Mouse (Mus musculus) cerebellum, adult 11-12 months (tissue): ENCODE measurements at regions not wholly inside any gene's neighbourhood (a gene's known extent, or its start where the extent isn't known, plus 50 kb on each side); places are given as distances from the start of the nearest gene placed in this dataset.
A peak's percentile ranks its signal among the peaks of the same experiment; 100 is the strongest.

Source experiments
- DNase-seq: peaks from one replicate; pipeline ENCODE4 v3.0.0; 2022

GRCm38 (mm10) chr13:43919781-43920420 lies 135.3 kb downstream of the Cd83 start:
- DNase-seq: no peak

- no peak for DNase-seq
These were observed 145.8 kb downstream of the Cd83 start for GRCm38 (mm10) chr13:43930081-43930981.

GRCm38 (mm10) chr13:43932946-43933345 lies 148.4 kb downstream of the Cd83 start:
- DNase-seq: no peak

- no peak for DNase-seq
These were observed 150.7 kb downstream of the Cd83 start for GRCm38 (mm10) chr13:43935284-43935683.

- DNase-seq: no peak
These were observed 151.9 kb downstream of the Cd83 start for GRCm38 (mm10) chr13:43936504-43936903.

- no peak for DNase-seq
These were observed 154.0 kb downstream of the Cd83 start for GRCm38 (mm10) chr13:43938611-43939010.

GRCm38 (mm10) chr13:43939375-43939774 lies 154.8 kb downstream of the Cd83 start:
- DNase-seq: no peak

GRCm38 (mm10) chr13:43941731-43942130 lies 157.2 kb downstream of the Cd83 start:
- no peak for DNase-seq

GRCm38 (mm10) chr13:43948606-43949005 lies 164.0 kb downstream of the Cd83 start:
- DNase-seq: no peak

- no peak for DNase-seq
These were observed 165.4 kb downstream of the Cd83 start for GRCm38 (mm10) chr13:43949740-43950643.

GRCm38 (mm10) chr13:43952491-43952890 lies 167.9 kb downstream of the Cd83 start:
- no peak for DNase-seq

GRCm38 (mm10) chr13:43952972-43953592 lies 168.5 kb downstream of the Cd83 start:
- no peak for DNase-seq

- DNase-seq: no peak
These were observed 170.3 kb downstream of the Cd83 start for GRCm38 (mm10) chr13:43954714-43955393.

GRCm38 (mm10) chr13:43957046-43957445 lies 172.5 kb downstream of the Cd83 start:
- no peak for DNase-seq

GRCm38 (mm10) chr13:43959121-43959572 lies 174.6 kb downstream of the Cd83 start:
- DNase-seq: no peak

- DNase-seq: no peak
These were observed 176.6 kb downstream of the Cd83 start for GRCm38 (mm10) chr13:43961047-43961690.

GRCm38 (mm10) chr13:43961987-43962386 lies 177.4 kb downstream of the Cd83 start:
- DNase-seq: no peak

- DNase-seq: no peak
These were observed 178.7 kb downstream of the Cd83 start for GRCm38 (mm10) chr13:43963321-43963720.

- DNase-seq: no peak
These were observed 180.8 kb downstream of the Cd83 start for GRCm38 (mm10) chr13:43965256-43965905.

- DNase-seq: peak; percentile 28
These were observed 182.9 kb downstream of the Cd83 start for GRCm38 (mm10) chr13:43967516-43967915.

- no peak for DNase-seq
These were observed 188.3 kb downstream of the Cd83 start for GRCm38 (mm10) chr13:43972906-43973305.
